Mouse (Mus musculus) small intestine, adult 2 months (tissue): ENCODE measurements around the gene Ankrd11.

ENCODE experiments used
- CTCF ChIP-seq: fragments of 200-500 bp; IDR thresholded peaks from 2 replicates; pipeline ENCODE4 v1.5.1; 2012; ENCODE audit warnings: low read depth, mild to moderate bottlenecking, control low read depth, inconsistent platforms, low read length, moderate library complexity, mixed read lengths; ENCODE audit not compliant: insufficient replicate concordance, insufficient read length; ENCODE audit errors: extremely low read depth
- POLR2A ChIP-seq: fragments of 200-500 bp; IDR thresholded peaks from 2 replicates; pipeline ENCODE4 v1.6.1; 2012; ENCODE audit warnings: low read depth, mild to moderate bottlenecking, control low read depth, inconsistent platforms, low read length, moderate library complexity

GRCm38 (mm10) chr8:122918438-122919107 lies 123.5 kb downstream of the Ankrd11 start:
- TF ChIP-seq POLR2A: no peak
- no peak for TF ChIP-seq CTCF
